ENCODE assay signal across 9 mouse cellular contexts in genomic region chr10:95604979-95605613, GRCm38 (mm10). TPM values are rescaled to one million over a fixed set of nuclear protein-coding genes. Genes with fewer than 3 reads are reported as not detected.
DNase-seq lines count a peak whose midpoint lies in the region; ATAC-seq and TF ChIP-seq lines count a peak whose summit lies in the region.
"Had no signal": no experiment of that assay in that cellular context is flagged by ENCODE, and none has a peak within 500 bp of the region (broad histone marks: within the 10 kb centered on the region; RNA-seq: fewer than 3 reads in every experiment).

No protein-coding gene starts in this region.

- TF ChIP-seq CTCF in lung, adult 2 months (IDR thresholded peaks at IDR 0.05; ENCODE audit: insufficient read depth, low read length), result no peak

- no peak overlapping the region for H3K4me3 ChIP-seq in lung, embryonic 16.5 days (ENCODE audit: low read length)
- no peak overlapping the region for H3K4me3 ChIP-seq in lung, adult 2 months (replicated peaks; ENCODE audit: extremely low read depth, low read depth, low read length)
- H3K4me3 ChIP-seq: left cerebral cortex, adult 2 months had no signal

- no peak for TF ChIP-seq POLR2A in lung, adult 2 months (IDR thresholded peaks at IDR 0.05; ENCODE audit: borderline replicate concordance, extremely low read depth, low read depth, low read length)

- H3K4me1 ChIP-seq in lung, embryonic 16.5 days (replicated peaks; ENCODE audit: control insufficient read depth, insufficient read depth, low read length), result peaks cover 7% of the 10 kb centered on the region; the same call in 1 of the 2 replicates
- no peaks in the 10 kb centered on the region for H3K4me1 ChIP-seq in lung, adult 2 months (ENCODE audit: control insufficient read depth, insufficient read depth, low read length)

- no peak overlapping the region for H3K27ac ChIP-seq in lung, embryonic 16.5 days (ENCODE audit: low read length)
- H3K27ac ChIP-seq: left cerebral cortex, adult 2 months had no signal

- peak; percentile 79 for ATAC-seq in frontal cortex, adult (ENCODE audit: low TSS enrichment)
- peak; percentile 83 for ATAC-seq in lung, embryonic 16.5 days (ENCODE audit: low read depth)
- 0 out of 2 replicates have a peak, but pooled peaks have one; percentile 33 for ATAC-seq in erythroblast, adult 5-6 weeks (replicated peaks; ENCODE audit: low FRiP score, poor library complexity, severe bottlenecking)
- peak; percentile 97 for ATAC-seq in megakaryocyte progenitor cell, adult 5-6 weeks (replicated peaks; ENCODE audit: poor library complexity)

- no peaks in the 10 kb centered on the region for H3K9me3 ChIP-seq in lung, embryonic 16.5 days (ENCODE audit: control insufficient read depth, low read length)

- H3K27me3 ChIP-seq in lung, embryonic 16.5 days (ENCODE audit: control insufficient read depth, insufficient read depth, low read depth, low read length), result no peaks in the 10 kb centered on the region

- peak overlapping the region; percentile 49 for H3K4me2 ChIP-seq in lung, embryonic 16.5 days (ENCODE audit: low read depth, low read length)

- 38% methylated on average over 22 of the region's 22 CpGs for WGBS in lung, embryonic 16.5 days
- WGBS in lung, adult 2 months, result 38% methylated on average over 22 of the region's 22 CpGs

- DNase-seq in frontal cortex, postnatal 25 days (ENCODE audit: low spot score in 2 of 2), result no peak
- DNase-seq in lung, adult 2 months, result no peak
- no peak for DNase-seq in adrenal gland, adult 2 months
- DNase-seq in spleen, postnatal 10 days (ENCODE audit: low spot score in 2 of 2), result no peak

- H3K9ac ChIP-seq in lung, embryonic 16.5 days (ENCODE audit: low read length), result no peak overlapping the region

- H3K36me3 ChIP-seq in lung, embryonic 16.5 days (ENCODE audit: control insufficient read depth, insufficient read depth, low read length), result no peaks in the 10 kb centered on the region

RNA-seq across cellular contexts. Expression of gene Nudt4, which starts 41.1 kb away (rescaled TPM):
- 55.1 and 59.3 TPM in 2 replicates for polyA plus RNA-seq in lung, embryonic 16.5 days (2015; fragmentation: Nextera tagmentation; extraction: Ambion mirVana)
- 18.7 and 22.5 TPM in 2 replicates for polyA plus RNA-seq in lung, adult 2 months (2012; rRNA removed)
- total RNA-seq in erythroblast, adult 5-6 weeks (2015; ENCODE audit: low replicate concordance), result 103 and 137 TPM in 2 replicates
- total RNA-seq in erythroblast, adult 5-6 weeks (2017; ENCODE audit: low replicate concordance), result 135 and 144 TPM in 2 replicates
- total RNA-seq in megakaryocyte progenitor cell, adult 5-6 weeks (2015), result 66.1 and 67.2 TPM in 2 replicates
- total RNA-seq in megakaryocyte progenitor cell, adult 5-6 weeks (2017), result 53.7 and 60.6 TPM in 2 replicates
- 100 to 1,000 TPM; 136 to 159 TPM for total RNA-seq in adrenal gland, adult 2 months (2021)
- polyA plus RNA-seq in adrenal gland, adult 2 months (2012; rRNA removed), result 67.5 and 106 TPM in 2 replicates

Comparison
In these comparisons a context has a peak if more than half of its experiments do, and no peak if none do; other contexts are left out.
1. ATAC-seq: peak in every context shown above with its lines; median percentile 97 in megakaryocyte progenitor cell, adult 5-6 weeks; 83 in lung, embryonic 16.5 days; 79 in frontal cortex, adult; 33 in erythroblast, adult 5-6 weeks.